Mouse (Mus musculus) neural tube, embryonic 12.5 days (tissue): ENCODE results near the gene 4931409K22Rik. TPM values are rescaled to one million over a fixed set of nuclear protein-coding genes. Genes with fewer than 3 reads are reported as not detected.
A peak's percentile ranks its signal among the peaks of the same experiment; 100 is the strongest.

ENCODE experiments used
- ATAC-seq: fragments of 200-750 bp; cut with Nextera tagmentation; 2 replicates; pipeline ENCODE4 v1.8.0; 2017; ENCODE audit warnings: low read depth, mild to moderate bottlenecking, moderate TSS enrichment, moderate library complexity; ENCODE audit not compliant: low FRiP score
- H3K27ac ChIP-seq: fragments of 300-500 bp; sonication (generic); 2 replicates; pipeline ENCODE4 v1.5.1; 2016
- H3K27me3 ChIP-seq: fragments of 300-500 bp; sonication (generic); replicated peaks from 2 replicates; pipeline ENCODE4 v1.6.1; 2016; ENCODE audit warnings: mild to moderate bottlenecking
- H3K36me3 ChIP-seq: fragments of 300-500 bp; sonication (generic); 2 replicates; pipeline ENCODE4 v1.6.1; 2016; ENCODE audit warnings: mild to moderate bottlenecking
- H3K4me1 ChIP-seq: fragments of 300-500 bp; sonication (generic); 2 replicates; pipeline ENCODE4 v1.6.1; 2016
- H3K4me2 ChIP-seq: fragments of 300-500 bp; sonication (generic); replicated peaks from 2 replicates; pipeline ENCODE4 v1.6.1; 2016; ENCODE audit warnings: mild to moderate bottlenecking
- H3K4me3 ChIP-seq: fragments of 300-500 bp; sonication (generic); 2 replicates; pipeline ENCODE4 v1.5.1; 2016
- H3K9ac ChIP-seq: fragments of 300-500 bp; sonication (generic); 2 replicates; pipeline ENCODE4 v1.6.1; 2016; ENCODE audit warnings: mild to moderate bottlenecking
- H3K9me3 ChIP-seq: fragments of 300-500 bp; sonication (generic); 2 replicates; pipeline ENCODE4 v1.6.1; 2016; ENCODE audit warnings: mild to moderate bottlenecking
- WGBS: fragments of 180-500 bp; shearing (Covaris S2); methylation state at CpG from one replicate; pipeline ENCODE4 v1.1.7; 2016; 5-methylcytosine and 5-hydroxymethylcytosine counted together
- microRNA counts: library from miRNA; unstranded; fragments of <30 nt; microRNA quantifications from one replicate; lab custom pipeline; 2017
- microRNA-seq: library from miRNA; unstranded; fragments of <30 nt; microRNA quantifications from one replicate; pipeline ENCODE4, GENCODE M21; 2017
- polyA plus RNA-seq: library from polyadenylated mRNA; unstranded; fragments of >200 nt; fragmentation: Nextera tagmentation; extraction: Ambion mirVana; gene quantifications from 2 replicates; pipeline ENCODE4 v1.2.1, GENCODE M21; 2016

4931409K22Rik gene
- polyA plus RNA-seq, 1 experiment from 2014 or later: 0.15 TPM

- ATAC-seq: no peak
Observed at GRCm38 (mm10) chr5:24508406-24508805, 48.2 kb downstream of the 4931409K22Rik start.

GRCm38 (mm10) chr5:24505513-24505912 is 51.1 kb downstream of the 4931409K22Rik start:
- Histone ChIP-seq H3K9me3 (no peaks in the 10 kb centered on the region), H3K9ac (no peak overlapping the region), H3K36me3 (peaks cover 28% of the 10 kb centered on the region), H3K4me3 (no peak overlapping the region), H3K4me1 (peaks cover 12% of the 10 kb centered on the region; the same call in 1 of the 2 replicates), H3K4me2 (no peak overlapping the region), H3K27ac (no peak overlapping the region), H3K27me3 (peaks cover 13% of the 10 kb centered on the region; the same call in 1 of the 2 replicates)
- WGBS: 52% methylated on average over 2 of the region's 2 CpGs
- no peak for ATAC-seq

More at GRCm38 (mm10) chr5:24508406-24508805, 48.2 kb downstream of the 4931409K22Rik start:
- 0 out of 2 replicates have a peak, but pooled peaks cover 3% of the 10 kb centered on the region for H3K36me3 ChIP-seq
- H3K9ac ChIP-seq: no peak overlapping the region
- no peaks in the 10 kb centered on the region for H3K9me3 ChIP-seq
- peaks cover 9% of the 10 kb centered on the region; the same call in 1 of the 2 replicates for H3K27me3 ChIP-seq
- H3K4me3 ChIP-seq: no peak overlapping the region
- H3K4me1 ChIP-seq: peaks cover 10% of the 10 kb centered on the region; the same call in 1 of the 2 replicates
- WGBS: 88% methylated on average over 7 of the region's 7 CpGs
- no peak overlapping the region for H3K27ac ChIP-seq
- H3K4me2 ChIP-seq: no peak overlapping the region

DNA sequence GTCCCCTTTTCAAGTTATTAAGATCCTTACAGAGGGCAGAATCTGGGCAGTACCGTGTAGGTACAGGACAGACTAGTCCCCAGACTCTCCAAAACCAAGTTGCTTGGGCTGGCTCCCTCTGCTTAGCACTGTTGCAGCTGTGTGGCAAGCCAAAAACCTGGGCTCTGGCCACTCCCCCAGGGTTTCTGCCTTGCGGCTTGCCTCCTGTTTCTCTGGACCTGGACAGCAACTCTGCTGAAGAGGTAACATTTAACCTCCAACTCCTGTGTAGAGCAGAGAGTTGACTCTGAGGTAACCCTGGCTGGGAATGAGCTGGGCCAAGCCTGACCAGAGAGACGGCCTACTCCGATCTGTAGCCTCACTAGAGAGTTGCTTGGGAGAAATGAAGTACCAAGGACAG is 53.8 kb downstream of the 4931409K22Rik start:
- no peak overlapping the region for H3K27ac ChIP-seq
- 76% methylated on average over 4 of the region's 4 CpGs for WGBS
- H3K4me1 ChIP-seq: peaks cover 34% of the 10 kb centered on the region
- no peak overlapping the region for H3K4me3 ChIP-seq
- H3K9me3 ChIP-seq: no peaks in the 10 kb centered on the region
- ATAC-seq: no peak
- H3K9ac ChIP-seq: no peak overlapping the region
- peaks cover 13% of the 10 kb centered on the region; the same call in 1 of the 2 replicates for H3K27me3 ChIP-seq
- H3K4me2 ChIP-seq: no peak overlapping the region
- peaks cover 51% of the 10 kb centered on the region for H3K36me3 ChIP-seq

- WGBS: 90% methylated on average over 11 of the region's 11 CpGs
- Histone ChIP-seq H3K4me3 (no peak overlapping the region), H3K36me3 (peaks cover 65% of the 10 kb centered on the region), H3K27ac (no peak overlapping the region), H3K9me3 (no peaks in the 10 kb centered on the region), H3K27me3 (peaks cover 13% of the 10 kb centered on the region; the same call in 1 of the 2 replicates), H3K4me2 (no peak overlapping the region), H3K4me1 (peaks cover 51% of the 10 kb centered on the region), H3K9ac (no peak overlapping the region)
- no peak for ATAC-seq
Observed at GRCm38 (mm10) chr5:24500851-24501250, 55.8 kb downstream of the 4931409K22Rik start.

DNA sequence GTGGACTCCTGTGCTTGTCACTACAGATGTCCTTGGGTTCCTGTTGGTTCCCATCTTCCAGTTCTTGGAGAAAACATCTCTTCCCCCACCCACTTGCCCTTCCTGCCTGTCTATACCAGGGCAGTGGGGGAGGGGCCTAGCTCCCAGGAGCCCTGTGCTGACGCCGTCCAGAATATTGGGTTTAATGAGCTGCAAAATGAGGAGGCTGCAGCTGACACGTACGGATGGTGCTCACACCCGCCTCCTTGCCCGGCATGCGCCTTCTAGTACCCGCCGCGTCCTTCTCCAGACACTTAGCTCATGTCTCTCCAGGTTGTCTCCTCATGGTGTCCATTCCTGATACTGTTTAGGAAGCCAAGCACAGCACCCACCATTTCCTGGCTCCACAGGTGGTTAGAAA is 57.5 kb downstream of the 4931409K22Rik start:
- H3K27ac ChIP-seq: no peak overlapping the region
- H3K36me3 ChIP-seq: peaks cover 73% of the 10 kb centered on the region
- 0 out of 2 replicates have a peak, but pooled peaks have one; percentile 15 for ATAC-seq
- H3K9me3 ChIP-seq: no peaks in the 10 kb centered on the region
- 51% methylated on average over 10 of the region's 10 CpGs for WGBS
- no peak overlapping the region for H3K4me2 ChIP-seq
- no peak overlapping the region for H3K4me3 ChIP-seq
- peaks cover 50% of the 10 kb centered on the region for H3K4me1 ChIP-seq
- peaks cover 8% of the 10 kb centered on the region; the same call in 1 of the 2 replicates for H3K27me3 ChIP-seq
- H3K9ac ChIP-seq: no peak overlapping the region

DNA sequence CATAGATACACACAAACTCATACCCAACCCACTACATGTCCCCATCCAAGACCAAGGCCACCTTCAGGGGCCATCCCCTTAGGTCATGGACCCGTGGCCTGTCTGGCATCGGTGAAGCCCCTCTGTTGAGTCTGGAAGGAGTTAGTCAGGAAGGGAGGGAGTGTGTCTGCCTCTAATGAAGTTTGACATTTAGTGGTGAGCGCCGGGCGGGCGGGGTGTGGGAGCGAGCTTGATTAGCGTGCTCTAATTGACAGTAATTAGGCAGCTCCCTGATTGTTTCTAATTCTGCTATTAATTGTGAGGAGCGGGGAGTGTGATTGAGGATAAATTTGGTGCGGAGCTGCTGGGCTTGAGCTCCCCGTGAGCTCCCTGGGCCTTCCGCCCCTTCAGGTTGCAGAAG is 59.1 kb downstream of the 4931409K22Rik start:
- no peak overlapping the region for H3K4me3 ChIP-seq
- H3K27ac ChIP-seq: no peak overlapping the region
- no peak overlapping the region for H3K9ac ChIP-seq
- H3K4me1 ChIP-seq: peaks cover 50% of the 10 kb centered on the region
- WGBS: 76% methylated on average over 12 of the region's 12 CpGs
- no peak for ATAC-seq
- no peaks in the 10 kb centered on the region for H3K9me3 ChIP-seq
- H3K36me3 ChIP-seq: peaks cover 84% of the 10 kb centered on the region
- H3K4me2 ChIP-seq: no peak overlapping the region
- no peaks in the 10 kb centered on the region for H3K27me3 ChIP-seq

DNA sequence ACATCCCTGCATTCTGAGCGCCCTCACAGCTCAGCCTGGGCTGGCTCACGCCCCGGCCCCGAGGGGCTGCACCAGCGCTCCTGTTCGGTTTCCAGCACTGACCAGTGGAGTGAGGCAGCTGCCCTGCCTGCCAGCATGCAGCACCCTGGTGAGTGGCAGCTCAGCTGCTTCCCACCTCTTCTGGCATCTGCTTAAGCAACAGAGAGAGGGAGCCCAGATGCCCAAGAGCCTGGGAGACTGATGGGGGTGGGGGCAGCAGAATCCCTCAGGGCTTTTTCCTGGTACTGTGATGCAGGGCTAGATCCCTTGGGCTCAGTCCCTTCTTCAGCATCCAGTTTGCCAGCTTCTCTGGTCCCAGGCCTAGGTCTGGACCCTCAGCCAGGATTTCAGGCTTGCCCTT is 59.9 kb downstream of the 4931409K22Rik start:
- Histone ChIP-seq H3K36me3 (peaks cover 85% of the 10 kb centered on the region), H3K27ac (0 out of 2 replicates have a peak overlapping the region, but pooled peaks have one; percentile 46), H3K27me3 (no peaks in the 10 kb centered on the region), H3K4me2 (no peak overlapping the region), H3K9ac (no peak overlapping the region), H3K4me3 (no peak overlapping the region), H3K9me3 (no peaks in the 10 kb centered on the region), H3K4me1 (peaks cover 50% of the 10 kb centered on the region)
- ATAC-seq: no peak
- 62% methylated on average over 6 of the region's 6 CpGs for WGBS

DNA sequence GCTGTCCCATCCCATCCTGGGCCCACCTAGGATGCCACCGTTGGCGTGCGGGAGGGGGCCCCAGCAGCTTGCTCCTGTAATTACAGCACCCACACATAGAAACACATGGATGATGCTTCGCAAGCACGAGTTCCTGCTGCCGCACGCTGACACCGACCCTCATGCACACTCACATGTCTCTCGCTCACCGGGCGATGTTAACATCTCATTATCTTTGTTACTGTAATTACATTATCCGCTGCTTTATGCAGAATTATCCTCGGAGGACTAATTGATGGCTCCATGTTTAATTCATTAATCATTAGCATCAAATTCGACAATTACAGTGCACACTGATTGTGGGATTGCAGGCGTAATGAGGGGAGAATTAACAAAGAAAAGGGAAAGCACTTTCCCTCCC is 61.6 kb downstream of the 4931409K22Rik start:
- no peak overlapping the region for H3K9ac ChIP-seq
- no peaks in the 10 kb centered on the region for H3K27me3 ChIP-seq
- no peak overlapping the region for H3K4me2 ChIP-seq
- peaks cover 50% of the 10 kb centered on the region for H3K4me1 ChIP-seq
- H3K27ac ChIP-seq: no peak overlapping the region
- no peaks in the 10 kb centered on the region for H3K9me3 ChIP-seq
- no peak overlapping the region for H3K4me3 ChIP-seq
- 62% methylated on average over 15 of the region's 15 CpGs for WGBS
- ATAC-seq: peak; percentile 11; the same call in 1 of the 2 replicates
- H3K36me3 ChIP-seq: peaks cover 82% of the 10 kb centered on the region

MicroRNAs encoded within 50 kb of the gene (microRNA counts, 519-probe panel; counts per million panel counts)
- microRNA mmu-miR-671-3p (lab: Ali Mortazavi, UCI) (342 counts per million, percentile 67 among the panel's probes with 10 or more counts), microRNA mmu-miR-671-5p (lab: Ali Mortazavi, UCI) (342 counts per million, percentile 67 among the panel's probes with 10 or more counts)

Small RNA genes lying within 50 kb of the gene (microRNA-seq; reads per million reads assigned to microRNA genes)
- 310 reads per million, percentile 66 among the genes with 10 or more reads in this experiment for gene Mir671

Other genes with a start within 250 kb of the 4931409K22Rik start
- gene Kcnh2, start 205.2 kb downstream of the 4931409K22Rik start, polyA plus RNA-seq: 15.1 and 18.6 TPM in 2 replicates
- gene Nos3, start 192.0 kb downstream of the 4931409K22Rik start, polyA plus RNA-seq: 9.2 and 9.4 TPM in 2 replicates
- gene Atg9b, start 164.7 kb downstream of the 4931409K22Rik start, polyA plus RNA-seq: 0.34 and 0.35 TPM in 2 replicates
- gene Abcb8, start 163.1 kb downstream of the 4931409K22Rik start, polyA plus RNA-seq: 45.9 and 52.7 TPM in 2 replicates
- 1.0 and 1.4 TPM in 2 replicates for gene Asic3, start 143.4 kb downstream of the 4931409K22Rik start, polyA plus RNA-seq
- gene Cdk5, start 133.3 kb downstream of the 4931409K22Rik start, polyA plus RNA-seq: 75.4 and 79.2 TPM in 2 replicates
- gene Slc4a2, start 133.0 kb downstream of the 4931409K22Rik start, polyA plus RNA-seq: 23.0 and 24.3 TPM in 2 replicates
- gene Fastk, start 111.5 kb downstream of the 4931409K22Rik start, polyA plus RNA-seq: 114 TPM in 2 replicates
- gene Tmub1, start 109.0 kb downstream of the 4931409K22Rik start, polyA plus RNA-seq: 35.3 and 40.0 TPM in 2 replicates
- 109 and 113 TPM in 2 replicates for gene Agap3, start 104.6 kb downstream of the 4931409K22Rik start, polyA plus RNA-seq
- gene Gbx1, start 29.6 kb downstream of the 4931409K22Rik start, polyA plus RNA-seq: 11.0 and 12.0 TPM in 2 replicates
- gene Asb10, start 15.8 kb downstream of the 4931409K22Rik start, polyA plus RNA-seq: 0.37 and 0.82 TPM in 2 replicates
- 114 and 123 TPM in 2 replicates for gene Abcf2, start 20.7 kb upstream of the 4931409K22Rik start, polyA plus RNA-seq
- gene Chpf2, start 29.9 kb upstream of the 4931409K22Rik start, polyA plus RNA-seq: 19.8 and 21.6 TPM in 2 replicates
- gene Smarcd3, start 67.6 kb upstream of the 4931409K22Rik start, polyA plus RNA-seq: 82.2 and 90.6 TPM in 2 replicates
- gene Nub1, start 128.7 kb upstream of the 4931409K22Rik start, polyA plus RNA-seq: 39.8 and 44.2 TPM in 2 replicates
- 8.7 and 8.8 TPM in 2 replicates for gene Wdr86, start 173.9 kb upstream of the 4931409K22Rik start, polyA plus RNA-seq
- gene Crygn, start 201.2 kb upstream of the 4931409K22Rik start, polyA plus RNA-seq: 1.9 TPM in 1 of 2 replicates, not detected in the other